Comparison of ENCODE assay signal across 30 mouse cellular contexts in genomic region chr13:90512786-90513401, GRCm38 (mm10).
DNase-seq lines count a peak whose midpoint lies in the region; ATAC-seq and TF ChIP-seq lines count a peak whose summit lies in the region.
"Had no signal": no experiment of that assay in that cellular context is flagged by ENCODE, and none has a peak within 500 bp of the region (broad histone marks: within the 10 kb centered on the region; RNA-seq: fewer than 3 reads in every experiment).

No protein-coding gene starts in this region.

- 47% methylated on average over 2 of the region's 2 CpGs for WGBS in forebrain, embryonic 12.5 days
- WGBS in forebrain, embryonic 10.5 days: 76% methylated on average over 2 of the region's 2 CpGs
- WGBS in hindbrain, embryonic 13.5 days: 45% methylated on average over 2 of the region's 2 CpGs
- 56% methylated on average over 2 of the region's 2 CpGs for WGBS in hindbrain, embryonic 10.5 days
- 29% methylated on average over 2 of the region's 2 CpGs for WGBS in forebrain, embryonic 15.5 days

- H3K4me3 ChIP-seq in forebrain, embryonic 12.5 days (replicated peaks): no peak overlapping the region
- H3K4me3 ChIP-seq in forebrain, embryonic 10.5 days: no peak overlapping the region
- H3K4me3 ChIP-seq in hindbrain, embryonic 13.5 days: no peak overlapping the region
- H3K4me3 ChIP-seq in hindbrain, embryonic 10.5 days: no peak overlapping the region
- H3K4me3 ChIP-seq in forebrain, embryonic 15.5 days: no peak overlapping the region
- H3K4me3 ChIP-seq in left cerebral cortex, adult 2 months: no peak overlapping the region
- H3K4me3 ChIP-seq: heart, adult 2 months; heart, embryonic 12.5 days; limb, embryonic 10.5 days; limb, embryonic 15.5 days; myocyte; neural tube, embryonic 12.5 days had no signal

- H3K4me2 ChIP-seq in forebrain, embryonic 12.5 days: no peak overlapping the region
- H3K4me2 ChIP-seq in hindbrain, embryonic 13.5 days: no peak overlapping the region
- no peak overlapping the region for H3K4me2 ChIP-seq in forebrain, embryonic 15.5 days (replicated peaks)
- H3K4me2 ChIP-seq: heart, embryonic 12.5 days; limb, embryonic 15.5 days; neural tube, embryonic 12.5 days had no signal

- no peak for DNase-seq in forebrain, embryonic 10.5 days (ENCODE audit: extremely low spot score, low spot score)
- DNase-seq in hindbrain, embryonic 10.5 days (ENCODE audit: low spot score): no peak
- peak; percentile 61 for DNase-seq in 3T3-L1 (ENCODE audit: low read depth, low spot score)
- no peak for DNase-seq in left cerebral cortex, adult 2 months (ENCODE audit: extremely low spot score in 1 of 2, low spot score in 2 of 2)
- DNase-seq: adrenal gland, postnatal 10 days; cerebellum, adult 11 months; cerebellum, adult 9-11 months; heart, adult 2 months; heart, postnatal 4 days; kidney, adult 9 months; kidney, postnatal 10 days; layer of hippocampus, postnatal 36 days; lung, adult 2 months; lung, postnatal 14 days; right cerebral cortex, adult 18-20 months; right cerebral cortex, postnatal 4 days; thymus, adult 18-20 months; thymus, postnatal 25 days had no signal

- intact Hi-C loops in left cerebral cortex, adult 2 months (cut with DNase I): no loop called here

- no peak overlapping the region for H3K9ac ChIP-seq in forebrain, embryonic 12.5 days
- H3K9ac ChIP-seq in hindbrain, embryonic 13.5 days: no peak overlapping the region
- no peak overlapping the region for H3K9ac ChIP-seq in forebrain, embryonic 15.5 days (replicated peaks)
- H3K9ac ChIP-seq: heart, embryonic 12.5 days; limb, embryonic 15.5 days; liver, embryonic 14.5 days; neural tube, embryonic 12.5 days had no signal

- peaks cover 3% of the 10 kb centered on the region; the same call in 1 of the 2 replicates for H3K4me1 ChIP-seq in forebrain, embryonic 12.5 days
- H3K4me1 ChIP-seq in forebrain, embryonic 10.5 days: no peaks in the 10 kb centered on the region
- no peaks in the 10 kb centered on the region for H3K4me1 ChIP-seq in hindbrain, embryonic 13.5 days (replicated peaks)
- no peaks in the 10 kb centered on the region; the same call in 1 of the 2 replicates for H3K4me1 ChIP-seq in hindbrain, embryonic 10.5 days (replicated peaks)
- H3K4me1 ChIP-seq in forebrain, embryonic 15.5 days: peaks cover 9% of the 10 kb centered on the region
- H3K4me1 ChIP-seq: neural tube, embryonic 12.5 days had no signal

- H3K27me3 ChIP-seq in forebrain, embryonic 12.5 days: no peaks in the 10 kb centered on the region
- H3K27me3 ChIP-seq in forebrain, embryonic 10.5 days (ENCODE audit: poor library complexity, severe bottlenecking): no peaks in the 10 kb centered on the region
- no peaks in the 10 kb centered on the region for H3K27me3 ChIP-seq in hindbrain, embryonic 13.5 days
- H3K27me3 ChIP-seq in hindbrain, embryonic 10.5 days (ENCODE audit: insufficient read depth, poor library complexity, severe bottlenecking): no peaks in the 10 kb centered on the region
- no peaks in the 10 kb centered on the region for H3K27me3 ChIP-seq in forebrain, embryonic 15.5 days
- H3K27me3 ChIP-seq: heart, embryonic 12.5 days; limb, embryonic 15.5 days; neural tube, embryonic 12.5 days; Patski had no signal

- no peak for TF ChIP-seq CTCF in left cerebral cortex, adult 2 months (IDR thresholded peaks at IDR 0.05)

- ATAC-seq in forebrain, embryonic 12.5 days (ENCODE audit: low FRiP score): peak; percentile 59
- ATAC-seq in hindbrain, embryonic 13.5 days (ENCODE audit: low FRiP score): 0 out of 2 replicates have a peak, but pooled peaks have one; percentile 50
- peak; percentile 49; the same call in 1 of the 2 replicates for ATAC-seq in forebrain, embryonic 15.5 days (replicated peaks)
- ATAC-seq: intestine, postnatal 0 days had no signal

- no peaks in the 10 kb centered on the region for H3K9me3 ChIP-seq in forebrain, embryonic 12.5 days
- H3K9me3 ChIP-seq in forebrain, embryonic 10.5 days: no peaks in the 10 kb centered on the region
- no peaks in the 10 kb centered on the region for H3K9me3 ChIP-seq in hindbrain, embryonic 13.5 days
- no peaks in the 10 kb centered on the region for H3K9me3 ChIP-seq in hindbrain, embryonic 10.5 days
- H3K9me3 ChIP-seq in forebrain, embryonic 15.5 days: no peaks in the 10 kb centered on the region
- H3K9me3 ChIP-seq: heart, embryonic 12.5 days; limb, embryonic 10.5 days; limb, embryonic 15.5 days; neural tube, embryonic 12.5 days had no signal

- no peak overlapping the region for H3K27ac ChIP-seq in forebrain, embryonic 12.5 days
- no peak overlapping the region for H3K27ac ChIP-seq in forebrain, embryonic 10.5 days
- H3K27ac ChIP-seq in hindbrain, embryonic 13.5 days: no peak overlapping the region
- H3K27ac ChIP-seq in hindbrain, embryonic 10.5 days: no peak overlapping the region
- H3K27ac ChIP-seq in forebrain, embryonic 15.5 days (replicated peaks): peak overlapping the region; percentile 50; the same call in 1 of the 2 replicates
- no peak overlapping the region for H3K27ac ChIP-seq in left cerebral cortex, adult 2 months
- H3K27ac ChIP-seq: heart, adult 2 months; limb, embryonic 10.5 days; limb, embryonic 15.5 days; liver, embryonic 14.5 days; neural tube, embryonic 12.5 days; stomach, postnatal 0 days had no signal

- H3K36me3 ChIP-seq in forebrain, embryonic 12.5 days (replicated peaks): no peaks in the 10 kb centered on the region
- H3K36me3 ChIP-seq in forebrain, embryonic 10.5 days (replicated peaks): no peaks in the 10 kb centered on the region
- no peaks in the 10 kb centered on the region for H3K36me3 ChIP-seq in hindbrain, embryonic 13.5 days
- H3K36me3 ChIP-seq in hindbrain, embryonic 10.5 days: no peaks in the 10 kb centered on the region
- no peaks in the 10 kb centered on the region for H3K36me3 ChIP-seq in forebrain, embryonic 15.5 days
- H3K36me3 ChIP-seq: heart, embryonic 12.5 days; limb, embryonic 10.5 days; limb, embryonic 15.5 days; neural tube, embryonic 12.5 days had no signal
